In genomic region chr15:78548711-78549110, GRCm38 (mm10) we compare ENCODE assay signal across 19 mouse cellular contexts. TPM values are rescaled to one million over a fixed set of nuclear protein-coding genes. Genes with fewer than 3 reads are reported as not detected.
"Had no signal": no experiment of that assay in that cellular context is flagged by ENCODE, and none has a peak within 500 bp of the region (broad histone marks: within the 10 kb centered on the region; RNA-seq: fewer than 3 reads in every experiment).

No protein-coding gene starts in this region.

- H3K4me3 ChIP-seq: limb, embryonic 12.5 days; limb, embryonic 15.5 days; liver, embryonic 15.5 days; lung, embryonic 15.5 days; midbrain, embryonic 12.5 days; myocyte; stomach, embryonic 15.5 days had no signal

- H3K27ac ChIP-seq: kidney, postnatal 0 days; limb, embryonic 12.5 days; limb, embryonic 15.5 days; liver, embryonic 15.5 days; lung, embryonic 15.5 days; stomach, embryonic 15.5 days had no signal

- DNase-seq: kidney, adult 2 months; kidney, postnatal 25 days; left cerebral cortex, postnatal 4 days; lung, postnatal 10 days; right cerebral cortex, adult 18-20 months; right cerebral cortex, postnatal 14 days; right cerebral cortex, postnatal 4 days; thymus, adult 18-20 months; thymus, postnatal 36 days had no signal

- H3K36me3 ChIP-seq: limb, embryonic 12.5 days; limb, embryonic 15.5 days; liver, embryonic 15.5 days; lung, embryonic 15.5 days; midbrain, embryonic 12.5 days; stomach, embryonic 15.5 days had no signal

- H3K4me1 ChIP-seq: lung, embryonic 15.5 days had no signal

- H3K9me3 ChIP-seq: limb, embryonic 15.5 days; liver, embryonic 15.5 days; lung, embryonic 15.5 days; stomach, embryonic 15.5 days had no signal

- H3K4me2 ChIP-seq: limb, embryonic 12.5 days; limb, embryonic 15.5 days; liver, embryonic 11.5 days; liver, embryonic 15.5 days; lung, embryonic 15.5 days; midbrain, embryonic 12.5 days; stomach, embryonic 15.5 days had no signal

- H3K9ac ChIP-seq: limb, embryonic 12.5 days; limb, embryonic 15.5 days; liver, embryonic 15.5 days; lung, embryonic 15.5 days; midbrain, embryonic 12.5 days; stomach, embryonic 15.5 days had no signal

RNA-seq across cellular contexts. Expression of gene Sstr3, which starts 4.2 kb away (rescaled TPM):
- polyA plus RNA-seq: liver, embryonic 11.5 days; liver, embryonic 15.5 days; lung, embryonic 15.5 days; myocyte had no signal

RNA-seq across cellular contexts. Expression of gene Rac2, which starts 23.9 kb away (rescaled TPM):
- polyA plus RNA-seq: myocyte had no signal

RNA-seq across cellular contexts. Expression of gene Il2rb, which starts 53.6 kb away (rescaled TPM):
- polyA plus RNA-seq: midbrain, embryonic 12.5 days; neural tube, embryonic 11.5 days had no signal
